20 mouse cellular contexts compared by ENCODE assay signal in the genomic region with DNA sequence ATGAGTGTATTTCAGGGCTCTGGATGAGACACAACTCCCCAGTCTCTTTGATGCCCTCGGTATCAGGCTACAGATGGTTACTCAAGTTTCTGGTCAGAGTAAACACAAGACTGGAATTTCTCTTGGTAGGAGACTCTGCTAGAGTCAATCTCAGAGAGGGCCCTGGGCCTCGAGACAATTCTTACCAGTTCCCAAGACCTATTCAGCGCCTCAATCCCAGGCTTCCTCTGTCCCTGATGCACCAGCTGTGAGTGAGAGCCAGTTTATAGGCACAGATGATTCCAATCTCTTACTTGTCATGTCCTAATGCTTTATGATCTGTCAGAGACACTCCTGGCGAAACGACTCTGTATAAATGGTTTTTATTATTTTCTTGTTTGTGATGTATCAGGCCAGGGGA.
"Had no signal": no experiment of that assay in that cellular context is flagged by ENCODE, and none has a peak within 500 bp of the region (broad histone marks: within the 10 kb centered on the region; RNA-seq: fewer than 3 reads in every experiment).

No protein-coding gene starts in this region.

- H3K4me2 ChIP-seq: lung, embryonic 14.5 days; midbrain, embryonic 12.5 days; neural tube, embryonic 13.5 days; neural tube, embryonic 15.5 days; stomach, embryonic 15.5 days had no signal

- H3K27ac ChIP-seq: midbrain, embryonic 10.5 days; midbrain, embryonic 12.5 days; neural tube, embryonic 13.5 days; neural tube, embryonic 15.5 days; stomach, embryonic 15.5 days; stomach, postnatal 0 days had no signal

- H3K4me3 ChIP-seq: midbrain, embryonic 10.5 days; midbrain, embryonic 12.5 days; myocyte; neural tube, embryonic 13.5 days; neural tube, embryonic 15.5 days; stomach, embryonic 15.5 days had no signal

- H3K27me3 ChIP-seq: midbrain, embryonic 12.5 days; neural tube, embryonic 13.5 days; neural tube, embryonic 15.5 days; stomach, embryonic 15.5 days had no signal

- ATAC-seq: midbrain, embryonic 16.5 days had no signal

- DNase-seq: lung, adult 18-20 months; lung, embryonic 14.5 days; lung, postnatal 10 days; lung, postnatal 4 days; midbrain, embryonic 14.5 days; retina, postnatal 1 day; right cerebral cortex, adult 18-20 months; right cerebral cortex, postnatal 25 days; right cerebral cortex, postnatal 4 days; spleen, adult 18-20 months; thymus, adult 2 months; thymus, postnatal 25 days had no signal

- H3K9ac ChIP-seq: lung, embryonic 14.5 days; midbrain, embryonic 12.5 days; neural tube, embryonic 13.5 days; neural tube, embryonic 15.5 days; stomach, embryonic 15.5 days had no signal

- H3K4me1 ChIP-seq: midbrain, embryonic 10.5 days; midbrain, embryonic 12.5 days; neural tube, embryonic 13.5 days; neural tube, embryonic 15.5 days; stomach, embryonic 15.5 days had no signal

- H3K9me3 ChIP-seq: midbrain, embryonic 10.5 days; midbrain, embryonic 12.5 days; neural tube, embryonic 13.5 days; neural tube, embryonic 15.5 days; stomach, embryonic 15.5 days had no signal

- H3K36me3 ChIP-seq: midbrain, embryonic 10.5 days; midbrain, embryonic 12.5 days; neural tube, embryonic 13.5 days; neural tube, embryonic 15.5 days; stomach, embryonic 15.5 days had no signal
